Mouse (Mus musculus): Measurements from ENCODE around the gene AW822073. TPM values are rescaled to one million over a fixed set of nuclear protein-coding genes. Genes with fewer than 3 reads are reported as not detected.

The AW822073 gene
- polyA plus RNA-seq, 1 experiment from 2014 or later, result not detected

Other genes starting within 250 kb of the AW822073 start
- not detected in 2 replicates for gene Duxf3, start 7.7 kb upstream of the AW822073 start, polyA plus RNA-seq (2015; fragmentation: Nextera tagmentation; extraction: Ambion mirVana)
- not detected in 2 replicates for gene Gm4981, start 11.8 kb upstream of the AW822073 start, polyA plus RNA-seq (2015; fragmentation: Nextera tagmentation; extraction: Ambion mirVana)
- 27.2 and 35.2 TPM in 2 replicates for gene Gcc2, start 30.6 kb upstream of the AW822073 start, polyA plus RNA-seq (2015; fragmentation: Nextera tagmentation; extraction: Ambion mirVana)
- 107 and 118 TPM in 2 replicates for gene Lims1, start 98.5 kb upstream of the AW822073 start, polyA plus RNA-seq (2015; fragmentation: Nextera tagmentation; extraction: Ambion mirVana)
- gene Ranbp2, start 222.0 kb upstream of the AW822073 start, polyA plus RNA-seq (2015; fragmentation: Nextera tagmentation; extraction: Ambion mirVana), result 20.4 and 27.8 TPM in 2 replicates